Mouse (Mus musculus): Measurements from ENCODE around the gene Castor1.

Castor1 gene

GRCm38 (mm10) chr11:4232644-4233043, 14.6 kb downstream of the Castor1 start:
- no peak for DNase-seq (ENCODE audit: extremely low spot score, low spot score)

- no peak for DNase-seq (ENCODE audit: extremely low spot score, low spot score)
Measured at GRCm38 (mm10) chr11:4235052-4235655, 17.1 kb downstream of the Castor1 start.

GRCm38 (mm10) chr11:4235665-4236545, 17.9 kb downstream of the Castor1 start, which contains the start of gene Osm:
Gene Osm, plus strand, starts transcription at chr11:4236420.
- no peak for DNase-seq (ENCODE audit: extremely low spot score, low spot score)

- no peak for DNase-seq (ENCODE audit: extremely low spot score, low spot score)
Measured at GRCm38 (mm10) chr11:4236546-4237067, 18.6 kb downstream of the Castor1 start.

GRCm38 (mm10) chr11:4237389-4237912, 19.4 kb downstream of the Castor1 start:
- no peak for DNase-seq (ENCODE audit: extremely low spot score, low spot score)

- DNase-seq (ENCODE audit: extremely low spot score, low spot score) = no peak
Measured at GRCm38 (mm10) chr11:4238167-4238566, 20.1 kb downstream of the Castor1 start.

GRCm38 (mm10) chr11:4239691-4240090, 21.7 kb downstream of the Castor1 start:
- DNase-seq (ENCODE audit: extremely low spot score, low spot score) = no peak

GRCm38 (mm10) chr11:4240151-4240550, 22.1 kb downstream of the Castor1 start:
- DNase-seq (ENCODE audit: extremely low spot score, low spot score) = no peak

- no peak for DNase-seq (ENCODE audit: extremely low spot score, low spot score)
Measured at GRCm38 (mm10) chr11:4241180-4241579, 23.2 kb downstream of the Castor1 start.

- DNase-seq (ENCODE audit: extremely low spot score, low spot score) = no peak
Measured at GRCm38 (mm10) chr11:4246126-4246525, 28.1 kb downstream of the Castor1 start.

GRCm38 (mm10) chr11:4246623-4247022, 28.6 kb downstream of the Castor1 start:
- DNase-seq (ENCODE audit: extremely low spot score, low spot score) = no peak

GRCm38 (mm10) chr11:4247201-4247959, 29.4 kb downstream of the Castor1 start:
- DNase-seq (ENCODE audit: extremely low spot score, low spot score) = no peak

- DNase-seq (ENCODE audit: extremely low spot score, low spot score) = no peak
Measured at GRCm38 (mm10) chr11:4249151-4249550, 31.1 kb downstream of the Castor1 start.

- DNase-seq (ENCODE audit: extremely low spot score, low spot score) = no peak
Measured at GRCm38 (mm10) chr11:4250290-4250689, 32.3 kb downstream of the Castor1 start.

- no peak for DNase-seq (ENCODE audit: extremely low spot score, low spot score)
Measured at GRCm38 (mm10) chr11:4251376-4251775, 33.4 kb downstream of the Castor1 start.

GRCm38 (mm10) chr11:4252886-4253285, 34.9 kb downstream of the Castor1 start:
- DNase-seq (ENCODE audit: extremely low spot score, low spot score) = no peak

GRCm38 (mm10) chr11:4256846-4257607, 39.0 kb downstream of the Castor1 start, which contains the start of gene Lif:
Gene Lif, plus strand, starts transcription at chr11:4257557.
- no peak for DNase-seq (ENCODE audit: extremely low spot score, low spot score)

- DNase-seq (ENCODE audit: extremely low spot score, low spot score) = no peak
Measured at GRCm38 (mm10) chr11:4257756-4258155, 39.7 kb downstream of the Castor1 start.

GRCm38 (mm10) chr11:4258657-4259082, 40.6 kb downstream of the Castor1 start:
- DNase-seq (ENCODE audit: extremely low spot score, low spot score) = peak; percentile 88

- DNase-seq (ENCODE audit: extremely low spot score, low spot score) = no peak
Measured at GRCm38 (mm10) chr11:4260463-4261187, 42.6 kb downstream of the Castor1 start.
